Mouse (Mus musculus) frontal cortex, adult 2 months (tissue): ENCODE measurements around the gene Slc35d1. TPM values are rescaled to one million over a fixed set of nuclear protein-coding genes. Genes with fewer than 3 reads are reported as not detected.
A peak's percentile ranks its signal among the peaks of the same experiment; 100 is the strongest.

ENCODE experiments used
- DNase-seq, 2 experiments: peaks; one replicate each; pipeline ENCODE4 v3.0.0; 2022; ENCODE audit warnings: low spot score in 1 of 2; ENCODE audit errors: extremely low spot score in 1 of 2
- polyA plus RNA-seq: library from polyadenylated mRNA; depleted of rRNA; stranded (reverse); fragments of >200 nt; gene quantifications from 2 replicates; pipeline ENCODE4 v1.2.3, GENCODE M21; 2012; rRNA removed

Gene Slc35d1
- polyA plus RNA-seq: 10.9 and 11.0 TPM in 2 replicates

DNA sequence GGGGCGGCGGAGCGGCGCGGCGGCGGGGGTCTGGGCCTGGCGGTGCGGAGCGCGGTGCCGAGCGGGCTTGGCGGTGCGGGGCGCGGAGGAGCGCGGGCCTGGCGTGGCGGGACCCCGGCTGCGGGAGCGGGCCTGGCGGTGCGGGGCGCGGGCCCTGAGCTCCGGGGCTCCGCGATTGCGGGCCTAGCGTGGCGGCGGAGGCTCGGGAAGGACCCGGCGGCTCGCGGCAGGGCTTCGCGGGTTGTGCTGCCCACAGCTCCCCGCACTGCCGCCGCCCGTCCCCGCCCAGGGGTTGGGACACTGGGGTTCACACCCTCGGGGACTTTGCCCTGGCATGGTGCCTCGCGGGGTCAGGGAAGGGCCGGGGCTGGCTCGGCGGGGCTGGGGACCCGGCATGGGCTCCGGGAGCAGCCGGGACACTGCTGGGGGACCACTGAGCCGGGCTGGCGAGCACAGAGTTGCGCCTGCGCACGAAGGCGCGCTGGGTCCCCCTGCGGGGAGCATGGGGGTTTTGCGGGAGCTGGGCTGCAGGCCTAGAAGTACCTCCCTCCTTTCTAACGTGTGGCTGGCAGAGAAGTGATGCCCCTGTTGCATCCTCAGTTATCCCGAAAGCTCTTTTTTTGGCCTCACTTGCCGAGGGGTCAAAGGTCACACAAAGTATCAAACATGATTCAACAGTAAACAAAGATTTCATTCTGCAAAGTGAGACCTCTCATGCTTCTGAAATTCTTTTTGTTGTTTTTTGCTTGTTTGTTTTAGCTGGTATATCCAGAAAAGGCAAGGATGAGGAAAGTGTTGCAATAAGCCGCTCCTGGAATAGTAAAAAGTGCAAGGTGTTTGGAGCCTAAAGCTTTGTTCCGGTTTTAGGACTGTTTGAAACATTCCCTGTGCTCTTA, at the start of gene Slc35d1:
Slc35d1 (minus strand) TSS at position 240 of the 896 bp plus-strand sequence.
- peak in 1 of 2 experiments; percentile 79 for DNase-seq

DNA sequence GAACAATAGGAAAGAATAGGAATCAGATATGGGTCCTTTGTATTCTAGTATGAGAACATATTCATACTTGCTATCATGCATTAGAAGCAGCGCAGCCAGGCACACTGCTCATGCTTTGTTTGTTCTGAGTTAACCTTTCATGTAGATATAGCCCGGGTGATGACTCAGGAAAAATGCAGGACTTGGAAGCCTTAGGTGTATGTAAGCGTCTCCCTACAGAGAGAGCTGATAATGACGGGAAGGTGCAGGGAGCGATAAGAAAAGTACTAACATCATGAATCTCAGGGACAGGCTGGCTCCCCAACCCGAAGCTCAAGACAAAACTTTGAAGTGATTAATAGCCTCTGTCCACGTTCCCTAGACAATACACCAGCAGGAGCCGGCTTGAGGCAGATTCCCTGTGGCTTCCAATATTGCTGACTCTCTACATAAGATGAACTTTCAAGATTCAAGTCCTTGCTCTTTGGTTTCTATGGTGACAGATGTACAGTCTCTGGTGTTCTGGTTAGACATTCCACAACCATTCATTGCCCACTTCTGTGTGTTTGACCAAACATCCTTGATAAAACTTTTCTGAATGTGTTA, 48.9 kb upstream of the Slc35d1 start:
- DNase-seq: no peak

DNA sequence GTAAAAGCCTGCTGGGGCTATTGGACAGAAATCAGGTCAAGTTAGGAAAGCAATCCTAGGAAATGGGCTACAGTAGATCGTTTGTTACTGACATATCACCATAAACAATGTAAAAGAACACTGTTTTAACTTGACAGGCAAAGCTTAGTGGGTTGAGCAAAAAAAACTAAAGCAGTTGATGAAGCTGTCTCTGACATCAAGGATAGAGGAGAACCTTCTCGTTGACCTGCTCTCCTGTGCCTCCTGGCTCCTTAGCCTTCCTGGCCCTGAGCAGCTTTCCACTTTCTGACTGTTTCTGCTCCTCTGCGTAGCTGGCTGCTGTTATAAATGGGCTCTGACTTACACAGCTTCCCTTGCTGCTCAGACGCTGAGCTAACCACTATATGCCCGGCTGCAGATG, 48.4 kb upstream of the Slc35d1 start:
- DNase-seq: no peak

DNA sequence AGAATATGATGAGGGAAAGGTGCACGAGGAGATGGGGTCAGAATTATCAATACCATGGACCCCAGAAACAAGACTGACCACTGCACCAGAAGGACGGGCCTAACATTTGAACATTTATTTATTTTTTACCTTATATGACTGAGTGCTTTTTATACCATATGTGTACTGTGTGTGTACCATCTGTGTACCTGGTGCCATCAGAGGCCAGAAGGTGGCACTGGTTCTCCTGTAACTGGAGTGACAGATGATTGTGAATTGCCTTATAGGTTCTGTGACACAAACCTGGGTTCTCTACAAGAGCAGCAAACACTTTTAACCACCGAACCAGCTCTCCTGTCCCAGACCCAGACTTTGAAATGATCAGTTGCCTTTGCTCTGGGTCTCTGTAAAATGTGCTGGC, 43.9 kb upstream of the Slc35d1 start:
- no peak for DNase-seq

DNA sequence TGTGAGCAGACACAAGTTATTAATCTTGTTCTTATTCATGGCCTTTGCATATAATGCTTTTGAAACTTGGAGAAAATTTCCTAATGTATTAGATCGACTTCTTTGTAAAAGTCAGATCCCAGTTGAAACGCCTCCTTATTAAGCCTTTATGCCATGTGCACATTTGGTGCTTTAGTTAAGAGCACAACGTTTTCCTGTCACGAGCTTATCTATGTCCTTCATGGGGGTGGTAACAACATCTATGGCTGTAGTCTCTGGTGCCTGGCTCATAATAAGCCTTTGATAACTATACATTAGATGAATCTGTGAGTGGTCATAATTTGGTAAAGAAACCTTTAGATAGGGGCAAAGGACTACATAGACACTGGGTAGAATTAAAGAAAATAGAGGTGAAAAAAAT, 38.9 kb upstream of the Slc35d1 start:
- no peak for DNase-seq

DNA sequence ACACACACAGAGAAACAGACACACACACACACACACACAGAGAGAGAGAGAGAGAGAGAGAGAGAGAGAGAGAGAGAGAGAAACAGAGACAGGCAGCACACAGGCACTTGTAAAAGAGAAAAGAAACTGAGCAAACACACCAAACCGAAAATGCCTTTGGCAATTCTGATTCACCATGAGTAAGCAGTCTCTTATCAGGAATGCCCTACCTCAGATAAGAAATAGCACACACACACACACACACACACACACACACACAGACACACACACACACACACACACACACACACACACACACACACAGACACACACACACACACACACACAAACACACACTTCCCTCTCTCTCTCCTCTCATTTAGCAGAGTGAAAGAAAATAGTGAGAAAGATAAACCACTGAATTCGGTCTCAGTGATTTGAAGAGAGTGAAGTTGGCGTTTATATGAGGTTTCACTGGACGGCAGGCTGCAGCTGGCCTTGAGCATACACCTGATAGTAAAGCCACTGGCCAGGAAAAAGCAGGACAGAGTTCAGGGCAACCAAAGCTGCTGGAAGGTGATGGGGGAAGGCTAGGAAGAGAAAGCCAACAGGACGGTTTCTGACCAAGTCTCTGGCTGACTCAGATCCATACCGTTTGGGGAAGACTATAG, 34.6 kb upstream of the Slc35d1 start:
- DNase-seq: no peak

DNA sequence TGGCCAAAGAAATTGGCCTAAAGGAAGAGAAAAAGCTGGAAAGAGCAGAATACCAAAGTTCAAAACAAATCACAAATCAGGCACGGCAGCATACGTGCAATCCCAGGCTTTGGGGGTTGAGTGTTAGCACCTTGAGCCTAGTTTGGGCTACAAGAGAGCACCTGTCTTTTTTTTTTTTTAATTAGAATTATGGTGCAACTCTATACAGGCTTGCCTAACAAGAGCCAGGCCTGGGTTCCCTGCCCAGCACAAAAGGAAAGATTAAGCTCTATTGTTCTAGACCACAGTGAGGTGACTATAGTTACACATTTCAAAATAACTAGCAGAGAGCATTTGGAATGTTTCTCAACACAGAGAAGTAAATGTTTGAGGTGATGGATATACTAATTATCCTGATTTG, 32.8 kb upstream of the Slc35d1 start:
- DNase-seq: no peak

DNA sequence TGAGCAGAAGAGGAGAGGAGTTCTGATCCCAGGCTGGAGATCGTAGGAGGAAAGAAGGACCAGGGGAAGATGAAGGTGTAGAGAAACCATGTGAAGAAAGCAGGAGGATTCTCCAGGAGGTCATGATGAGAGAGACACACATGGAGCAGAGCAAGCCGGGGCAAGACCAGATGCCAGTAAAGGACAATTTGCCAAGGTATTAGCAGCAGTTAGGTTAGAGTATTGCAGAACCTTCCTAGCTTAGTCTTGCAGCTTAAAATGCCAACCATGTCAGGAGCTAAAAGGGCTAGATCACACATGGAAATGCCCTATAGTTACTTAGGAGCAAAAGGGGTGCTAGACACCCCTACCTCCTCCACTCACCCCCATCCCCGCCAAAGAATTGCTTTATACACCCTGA, 32.3 kb upstream of the Slc35d1 start:
- DNase-seq: no peak

DNA sequence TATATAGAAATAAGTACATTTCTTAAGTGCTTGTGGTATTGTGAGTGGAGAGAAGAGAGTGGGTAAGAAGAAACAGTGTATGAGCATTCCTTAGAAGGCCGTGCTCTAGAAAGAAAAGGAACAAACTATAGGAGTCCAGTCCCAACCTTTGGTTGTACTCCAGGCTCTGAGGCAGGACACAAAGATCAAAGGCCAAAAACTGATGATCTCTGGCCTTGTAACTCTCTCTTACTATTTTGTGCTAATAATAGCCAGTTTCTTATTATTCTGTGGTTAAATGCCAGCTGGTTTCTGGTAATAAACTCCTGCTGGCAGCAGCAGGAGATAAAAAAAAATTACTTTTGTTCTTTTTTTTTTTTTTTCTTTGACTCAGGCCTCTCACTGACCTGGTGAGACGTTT, 17.2 kb upstream of the Slc35d1 start:
- DNase-seq: no peak

DNA sequence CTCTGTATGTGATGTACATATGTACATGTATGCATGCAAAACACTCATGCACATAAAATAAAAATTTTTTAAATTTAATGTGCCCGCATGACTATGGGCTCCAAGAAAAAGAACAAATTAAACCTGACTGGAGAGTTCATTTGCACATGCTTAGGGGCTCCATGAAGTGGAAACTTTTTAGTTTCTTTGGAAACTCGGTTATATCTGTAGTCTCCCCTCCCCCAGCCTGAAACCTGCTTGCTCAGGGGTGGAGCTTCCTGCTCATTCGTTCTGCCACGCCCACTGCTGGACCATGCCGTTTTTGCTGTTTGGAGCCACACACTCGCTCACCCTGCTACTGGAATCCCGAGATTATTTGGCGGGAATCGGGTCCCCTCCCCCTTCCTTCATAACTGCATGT, 7.9 kb upstream of the Slc35d1 start:
- DNase-seq: no peak

DNA sequence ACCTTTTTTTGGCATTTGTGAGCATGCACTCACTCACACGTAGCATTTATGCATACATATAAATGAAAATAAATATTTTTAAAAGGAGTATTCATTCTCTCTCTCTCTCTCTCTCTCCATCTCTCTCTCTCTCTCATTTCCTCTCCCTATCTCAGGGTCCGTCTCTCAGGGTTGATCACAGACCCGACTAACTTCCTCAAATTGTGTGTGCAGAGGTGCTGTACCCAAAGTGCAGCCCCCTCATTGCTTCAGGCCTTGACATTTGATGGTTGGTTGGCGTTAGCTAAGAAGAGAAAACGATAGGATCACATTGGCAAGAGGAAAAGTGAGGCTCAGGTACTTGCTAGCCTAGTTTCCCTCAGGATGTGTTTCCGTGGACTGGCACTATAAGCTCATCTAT, 6.8 kb upstream of the Slc35d1 start:
- DNase-seq: no peak

DNA sequence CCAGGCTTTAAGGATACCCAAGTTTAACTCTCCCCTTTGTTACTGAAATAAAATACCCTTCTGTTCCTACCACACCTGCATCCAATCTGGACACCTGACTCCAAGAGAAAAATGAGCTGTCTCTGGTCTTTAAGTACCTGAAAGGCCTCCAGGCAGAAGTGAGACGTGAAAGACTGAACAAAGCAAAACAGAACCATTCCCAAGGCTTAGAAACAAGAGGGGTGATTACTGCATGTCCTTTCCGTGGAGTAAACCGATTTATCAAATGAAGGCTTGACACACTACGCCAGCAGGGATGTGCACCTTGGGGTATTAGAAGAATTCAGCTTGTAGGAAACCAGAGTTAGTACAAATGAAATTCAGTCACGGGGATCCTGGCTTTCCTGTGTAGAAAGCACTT, 4.0 kb upstream of the Slc35d1 start:
- no peak for DNase-seq

DNA sequence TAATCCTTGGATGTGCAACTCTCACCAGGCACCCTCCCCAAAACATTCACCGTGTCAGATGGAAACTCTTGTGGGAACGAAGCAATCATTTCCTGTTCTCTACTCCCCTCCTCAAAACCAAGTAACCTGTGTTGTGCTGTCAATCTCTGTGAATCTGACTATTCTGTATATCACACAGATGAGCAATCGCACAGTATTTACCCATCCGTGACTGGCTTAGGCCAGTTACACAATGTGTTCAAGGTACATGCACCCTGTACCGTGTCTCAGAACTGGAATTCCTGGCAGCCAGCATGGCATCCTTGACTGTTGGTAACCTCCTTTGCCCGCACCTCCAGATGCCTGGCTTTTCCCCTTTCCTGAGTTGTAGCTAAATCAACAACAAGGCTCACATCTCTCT, 1.1 kb upstream of the Slc35d1 start:
- no peak for DNase-seq

DNA sequence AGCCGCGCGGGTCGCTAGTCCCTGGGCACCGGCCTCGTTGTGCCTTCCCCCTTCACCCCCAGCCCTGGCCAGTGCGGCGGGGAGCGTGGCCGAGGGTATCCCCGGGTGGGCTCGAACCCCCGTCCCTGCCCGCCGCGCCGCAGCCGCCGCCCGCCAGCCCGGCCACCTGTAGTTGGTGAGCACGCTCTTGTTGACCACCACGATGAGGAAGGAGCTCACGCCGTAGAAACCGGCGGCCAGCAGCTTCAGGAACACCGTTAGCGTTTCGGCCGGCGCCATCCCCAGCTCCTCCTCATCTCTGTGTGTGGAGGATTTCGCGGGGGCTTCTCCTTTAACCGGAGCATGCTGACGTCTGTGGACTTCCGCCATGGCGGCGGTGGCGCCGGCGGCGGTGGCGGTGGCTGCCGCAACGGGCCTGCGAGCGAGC, 453 bp downstream of the Slc35d1 start:
- peak; percentile 40 to 80 for DNase-seq

DNA sequence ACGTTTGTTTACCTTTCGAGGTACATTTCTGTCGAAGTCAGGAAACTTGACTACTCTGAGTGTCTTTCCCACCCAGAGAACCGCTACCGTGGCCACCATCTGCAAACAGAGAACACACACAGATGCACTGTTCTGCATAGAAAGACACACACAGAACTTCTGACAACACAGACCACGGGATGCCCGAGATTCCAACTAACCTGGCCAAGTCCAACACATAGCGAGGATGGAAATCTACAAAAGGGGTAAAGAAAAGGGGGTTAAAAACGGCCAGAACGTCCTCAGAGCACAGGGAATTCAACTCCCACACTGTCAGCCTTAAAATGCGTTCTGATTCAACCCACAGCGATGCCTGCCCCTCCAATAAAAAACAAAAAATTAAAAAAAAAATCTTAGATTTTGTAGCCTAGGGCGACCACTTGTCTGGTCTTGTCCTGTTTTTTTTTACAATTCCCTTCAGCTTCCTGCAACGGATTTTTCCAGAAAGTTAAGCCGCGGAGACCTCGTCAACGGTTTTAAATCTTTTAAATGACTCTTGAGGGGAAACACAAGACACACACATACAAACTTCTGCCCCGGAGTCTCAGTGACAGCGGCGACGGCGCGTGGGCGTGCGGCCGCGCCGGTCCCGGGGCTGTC, 986 bp downstream of the Slc35d1 start:
- DNase-seq: no peak

DNA sequence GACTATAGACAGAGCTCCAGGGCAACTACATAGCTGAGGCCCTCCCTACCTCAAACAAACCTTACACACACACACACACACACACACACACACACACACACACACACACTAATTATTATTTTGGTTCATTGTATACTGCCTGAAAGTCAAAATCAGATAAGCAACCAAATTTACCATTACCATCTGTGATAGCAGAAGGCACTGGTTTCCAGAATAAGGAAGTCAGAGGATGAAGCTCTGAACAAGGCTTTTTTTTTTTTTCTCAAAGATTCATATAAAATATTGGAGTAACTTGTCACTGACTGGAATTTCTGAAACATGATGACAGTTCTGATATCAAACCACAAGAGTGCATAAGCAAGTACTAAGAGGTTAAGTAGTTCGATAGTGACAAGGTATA, 6.4 kb downstream of the Slc35d1 start:
- no peak for DNase-seq

DNA sequence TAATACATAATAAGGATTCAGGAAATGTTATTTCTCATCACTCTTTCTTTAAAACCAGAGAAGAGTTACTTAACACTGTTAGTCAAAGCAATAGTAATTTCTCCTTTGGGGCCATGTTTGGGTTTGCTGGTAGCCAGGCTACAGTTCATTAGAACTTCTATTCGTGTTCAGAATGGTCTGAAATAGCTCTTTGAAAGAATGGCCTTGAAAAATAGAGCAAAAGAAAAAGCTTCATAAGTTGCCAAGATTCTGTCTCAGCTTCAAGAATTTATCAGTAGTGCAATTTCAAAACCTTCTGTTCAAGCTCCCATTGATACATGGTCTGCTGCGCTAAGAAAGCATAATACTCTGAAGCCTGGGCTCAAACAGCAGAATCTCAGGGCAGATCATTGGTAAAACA, 11.3 kb downstream of the Slc35d1 start:
- DNase-seq: no peak

DNA sequence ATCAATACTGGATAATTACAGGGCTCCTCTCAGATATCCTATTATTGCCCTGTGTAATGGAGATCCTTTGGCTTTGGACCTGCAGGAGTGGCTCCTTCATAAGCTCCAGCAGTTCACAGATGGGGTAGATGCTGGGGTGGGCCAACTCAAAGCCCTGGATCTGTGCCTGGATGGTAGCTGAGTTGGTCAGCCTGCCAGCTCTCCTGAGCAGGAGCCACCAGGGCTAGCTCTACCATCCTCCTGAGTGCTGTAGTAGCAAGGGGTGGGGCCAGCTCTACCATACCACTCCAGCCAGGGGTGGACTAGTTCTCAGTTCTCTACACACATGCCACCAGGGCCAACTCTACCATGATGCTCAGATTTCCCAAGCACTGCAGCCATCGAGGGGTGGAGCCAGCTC, 14.9 kb downstream of the Slc35d1 start:
- DNase-seq: no peak

DNA sequence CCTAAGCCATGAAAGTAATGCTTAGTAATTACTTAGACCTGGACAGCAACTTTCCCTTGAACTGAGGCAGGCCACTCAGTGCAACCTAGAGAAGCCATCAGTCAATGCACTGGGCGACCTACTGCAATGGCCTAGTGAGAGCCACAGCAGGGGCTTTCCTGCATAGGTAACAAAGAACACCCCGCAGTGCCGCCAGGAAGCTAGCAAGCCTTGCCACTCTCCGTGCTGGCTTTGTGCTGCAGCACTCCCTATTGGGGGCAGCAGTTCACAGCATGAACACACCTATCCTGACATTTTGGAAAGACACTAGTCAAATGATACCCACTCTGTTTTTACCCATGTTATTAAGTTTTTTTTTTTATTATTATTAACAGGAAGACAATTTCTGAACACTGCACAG, 15.9 kb downstream of the Slc35d1 start:
- no peak for DNase-seq

DNA sequence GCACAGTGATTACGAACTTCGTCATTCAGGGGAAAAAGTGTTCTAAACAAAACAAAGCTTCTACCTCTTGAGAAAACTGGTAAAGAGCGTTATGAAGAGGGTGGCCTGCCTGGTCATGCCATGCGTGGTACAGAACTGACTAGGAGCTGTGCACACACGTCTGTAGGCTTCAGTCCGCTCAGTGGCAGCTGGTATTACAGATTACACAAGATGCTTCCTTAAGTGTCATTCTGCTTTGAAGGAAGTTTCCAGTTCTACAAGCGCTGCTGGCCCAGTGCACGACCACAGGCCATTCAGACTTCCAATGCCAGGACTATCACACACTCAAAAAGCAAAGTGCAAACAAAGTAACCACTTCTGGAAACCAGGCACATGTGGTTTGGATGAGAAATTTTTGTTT, 17.6 kb downstream of the Slc35d1 start:
- DNase-seq: no peak

DNA sequence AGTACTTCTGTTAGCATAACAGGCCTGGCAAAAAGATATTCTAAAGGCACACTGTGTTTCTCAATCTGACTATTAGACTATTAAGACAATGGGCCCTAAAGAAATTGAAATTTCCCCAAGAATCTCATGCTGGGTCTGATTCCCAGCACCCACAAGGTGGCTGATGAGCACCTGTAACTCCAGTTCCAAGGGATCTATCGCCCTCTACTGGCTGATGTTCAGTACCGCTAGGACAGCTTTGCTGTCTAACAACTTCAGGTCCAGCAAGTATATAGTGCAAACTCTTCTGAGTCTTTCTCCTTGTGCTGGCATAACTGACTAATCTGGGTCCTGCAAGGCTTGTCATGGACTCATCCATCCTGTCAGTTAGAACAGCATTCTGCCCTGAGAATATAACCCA, 22.5 kb downstream of the Slc35d1 start:
- DNase-seq: no peak
